Mouse (Mus musculus) lung, adult 2 months (tissue): ENCODE measurements around the gene Wwox. TPM values are rescaled to one million over a fixed set of nuclear protein-coding genes. Genes with fewer than 3 reads are reported as not detected.

Experiments
- DNase-seq: peaks from one replicate; pipeline ENCODE4 v3.0.0; 2022
- H3K4me1 ChIP-seq: fragments of 200-500 bp; 2 replicates; pipeline ENCODE4 v1.6.1; 2011; ENCODE audit warnings: low read length; ENCODE audit not compliant: control insufficient read depth, insufficient read depth
- H3K4me3 ChIP-seq: fragments of 200-500 bp; replicated peaks from 2 replicates; pipeline ENCODE3; 2011; ENCODE audit warnings: low read depth, mild to moderate bottlenecking, control low read depth, low read length; ENCODE audit errors: extremely low read depth
- CTCF ChIP-seq: fragments of 200-500 bp; IDR thresholded peaks from 2 replicates; pipeline ENCODE4 v1.5.1; 2011; ENCODE audit warnings: mild to moderate bottlenecking, low read length, control low read depth; ENCODE audit not compliant: insufficient read depth
- POLR2A ChIP-seq: fragments of 200-500 bp; IDR thresholded peaks from 2 replicates; pipeline ENCODE4 v1.6.1; 2011; ENCODE audit warnings: low read depth, mild to moderate bottlenecking, control low read depth, low read length, borderline replicate concordance; ENCODE audit errors: extremely low read depth
- WGBS: fragments of 180-500 bp; shearing (Covaris S2); methylation state at CpG from one replicate; pipeline ENCODE4 v1.1.7; 2018; 5-methylcytosine and 5-hydroxymethylcytosine counted together
- polyA plus RNA-seq: library from polyadenylated mRNA; depleted of rRNA; stranded (reverse); fragments of >200 nt; gene quantifications from 2 replicates; pipeline ENCODE4 v1.2.3, GENCODE M21; 2012

Wwox gene
- polyA plus RNA-seq, 1 experiment = 8.5 TPM

DNA sequence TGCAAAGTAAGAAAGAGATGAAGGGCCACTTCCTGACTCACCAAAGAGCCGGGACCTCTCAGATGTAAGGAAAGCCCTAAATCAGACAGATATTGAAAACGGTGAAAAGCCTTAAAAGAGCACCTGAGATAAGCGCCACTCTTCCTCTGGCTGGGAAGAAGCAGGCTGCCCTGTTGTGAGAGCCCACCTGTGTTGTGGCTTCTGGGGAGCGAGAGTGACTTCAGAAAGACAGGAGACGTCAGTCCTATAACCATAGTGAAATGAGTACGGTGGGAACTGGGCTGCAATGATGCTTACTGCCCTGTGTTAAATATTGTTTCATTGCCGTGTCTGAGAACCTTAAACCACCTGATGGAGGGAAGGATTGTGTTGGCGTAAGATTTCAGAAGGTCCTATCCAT is 431.0 kb downstream of the Wwox start:
- no peak for DNase-seq
- 91% methylated on average over 8 of the region's 8 CpGs for WGBS
- no peak overlapping the region for H3K4me3 ChIP-seq
- H3K4me1 ChIP-seq = no peaks in the 10 kb centered on the region; the same call in 1 of the 2 replicates
- TF ChIP-seq CTCF (no peak), POLR2A (no peak)

DNA sequence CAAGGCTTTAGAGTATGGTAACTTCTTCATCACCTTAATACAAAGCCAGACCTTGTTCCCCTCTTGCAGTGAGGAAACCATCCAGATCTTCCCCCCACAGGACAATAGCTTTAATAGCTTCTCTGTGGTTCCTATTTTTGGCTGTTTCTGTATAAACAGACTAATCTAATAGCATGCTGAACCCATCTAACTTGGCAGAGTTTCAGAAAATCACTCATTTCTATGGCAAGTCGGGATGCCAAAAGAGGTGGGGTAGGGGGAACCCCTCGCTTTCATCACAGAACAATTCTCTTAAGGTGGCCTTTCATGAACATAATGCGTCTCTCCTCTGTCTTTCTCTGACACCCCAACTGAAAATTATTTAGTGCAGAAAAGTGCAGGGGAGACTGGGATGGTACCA is 433.0 kb downstream of the Wwox start:
- Histone ChIP-seq H3K4me3 (no peak overlapping the region), H3K4me1 (no peaks in the 10 kb centered on the region)
- TF ChIP-seq CTCF = no peak
- no peak for DNase-seq
- WGBS = 25% methylated on average over 3 of the region's 3 CpGs

DNA sequence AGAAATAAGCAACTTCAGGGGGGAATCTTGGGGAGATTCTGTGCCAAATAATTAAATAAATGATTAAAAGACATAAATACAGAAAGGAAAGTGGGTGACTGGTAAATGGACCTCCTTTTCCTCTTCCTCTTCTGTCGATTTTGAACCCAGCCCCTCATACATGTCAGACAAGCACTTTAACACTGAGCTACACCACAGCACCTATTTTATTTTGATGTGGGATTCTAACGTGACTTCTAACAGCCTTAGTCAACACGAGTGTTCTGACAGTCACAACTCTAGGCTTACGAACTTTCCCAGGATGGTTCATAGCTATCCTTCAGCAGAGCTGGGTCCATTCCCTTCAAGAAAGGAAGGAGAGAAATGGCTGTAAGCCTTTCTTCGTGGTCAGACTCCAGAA is 435.7 kb downstream of the Wwox start:
- 82% methylated on average over 5 of the region's 5 CpGs for WGBS
- TF ChIP-seq POLR2A (no peak), CTCF (no peak)

DNA sequence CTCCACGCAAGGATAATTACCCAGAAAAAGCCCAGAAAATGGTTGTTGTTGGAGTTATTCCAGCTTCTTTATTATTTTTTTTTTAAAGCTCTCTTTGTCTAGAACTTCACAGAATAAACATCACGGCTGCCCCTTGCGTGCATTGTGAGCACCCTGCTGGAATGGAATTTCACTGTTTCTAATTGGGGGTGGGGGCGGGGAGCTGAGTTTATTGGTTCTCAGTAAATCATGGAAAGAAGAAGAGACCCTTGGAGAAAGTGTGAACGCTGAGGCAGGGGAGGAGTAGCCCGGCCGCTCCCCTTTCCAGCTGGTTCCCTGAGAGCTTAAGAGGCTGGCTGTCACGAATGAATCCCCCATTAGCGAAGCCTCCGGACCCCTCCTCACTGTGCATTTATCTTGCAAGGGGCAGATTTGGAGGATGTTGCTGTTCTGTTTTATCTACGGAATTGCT is 436.7 kb downstream of the Wwox start:
- no peak for DNase-seq
- Histone ChIP-seq H3K4me3 (no peak overlapping the region), H3K4me1 (no peaks in the 10 kb centered on the region)
- 44% methylated on average over 11 of the region's 11 CpGs for WGBS
- no peak for TF ChIP-seq CTCF
- TF ChIP-seq POLR2A = no peak

More for the DNA sequence above, 435.7 kb downstream of the Wwox start:
- Histone ChIP-seq H3K4me1 (no peaks in the 10 kb centered on the region), H3K4me3 (no peak overlapping the region)
- no peak for DNase-seq

DNA sequence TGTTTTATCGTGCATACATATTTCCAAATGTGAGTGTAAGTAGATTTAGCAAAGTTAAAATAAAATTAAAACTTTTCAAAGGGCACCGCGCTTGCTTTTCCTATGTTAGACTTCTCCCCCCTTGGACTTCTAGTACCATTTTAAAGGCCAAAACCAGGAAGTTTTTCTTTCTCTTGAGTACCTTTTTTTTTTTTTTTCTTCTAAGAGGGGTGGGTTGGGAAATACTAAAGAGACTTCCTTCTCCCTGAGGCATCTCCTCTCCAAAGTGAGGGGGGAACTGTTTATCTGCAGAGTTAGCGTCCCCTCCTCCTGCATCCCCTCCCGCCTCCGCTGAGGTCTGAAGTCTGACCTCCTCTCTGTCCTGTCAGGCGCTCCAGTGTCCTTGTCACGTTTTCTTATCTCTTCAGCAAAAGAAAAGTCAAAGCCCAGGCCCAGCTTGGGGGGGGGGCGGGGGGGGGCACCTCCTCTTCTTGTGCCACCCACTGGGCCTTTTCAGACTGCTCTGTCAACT is 437.3 kb downstream of the Wwox start:
- peaks cover 3% of the 10 kb centered on the region for H3K4me1 ChIP-seq
- no peak for DNase-seq
- WGBS = 52% methylated on average over 9 of the region's 9 CpGs
- TF ChIP-seq POLR2A (no peak), CTCF (no peak)
- no peak overlapping the region for H3K4me3 ChIP-seq

DNA sequence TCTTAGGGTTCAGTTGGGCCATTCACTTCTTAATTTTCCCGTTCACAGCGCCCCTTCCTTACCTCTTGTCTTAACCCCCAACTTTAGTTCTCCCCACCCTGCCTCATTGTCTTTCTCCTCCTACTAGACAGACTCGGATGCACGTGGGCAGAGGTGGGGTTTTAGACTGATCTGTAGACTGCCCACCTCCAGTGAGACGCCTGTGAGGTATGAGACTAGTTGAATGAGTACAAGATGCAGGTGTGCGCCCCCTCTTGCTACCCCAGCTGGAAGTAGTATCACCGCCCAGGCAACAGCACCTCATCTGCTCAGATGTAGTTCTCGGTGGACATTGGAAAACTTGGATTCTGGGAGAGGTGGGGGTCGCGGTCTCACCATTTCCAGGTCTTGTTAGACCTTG is 437.8 kb downstream of the Wwox start:
- no peak overlapping the region for H3K4me3 ChIP-seq
- 88% methylated on average over 10 of the region's 10 CpGs for WGBS
- H3K4me1 ChIP-seq = peaks cover 3% of the 10 kb centered on the region
- no peak for TF ChIP-seq CTCF
- no peak for TF ChIP-seq POLR2A
- DNase-seq = no peak

DNA sequence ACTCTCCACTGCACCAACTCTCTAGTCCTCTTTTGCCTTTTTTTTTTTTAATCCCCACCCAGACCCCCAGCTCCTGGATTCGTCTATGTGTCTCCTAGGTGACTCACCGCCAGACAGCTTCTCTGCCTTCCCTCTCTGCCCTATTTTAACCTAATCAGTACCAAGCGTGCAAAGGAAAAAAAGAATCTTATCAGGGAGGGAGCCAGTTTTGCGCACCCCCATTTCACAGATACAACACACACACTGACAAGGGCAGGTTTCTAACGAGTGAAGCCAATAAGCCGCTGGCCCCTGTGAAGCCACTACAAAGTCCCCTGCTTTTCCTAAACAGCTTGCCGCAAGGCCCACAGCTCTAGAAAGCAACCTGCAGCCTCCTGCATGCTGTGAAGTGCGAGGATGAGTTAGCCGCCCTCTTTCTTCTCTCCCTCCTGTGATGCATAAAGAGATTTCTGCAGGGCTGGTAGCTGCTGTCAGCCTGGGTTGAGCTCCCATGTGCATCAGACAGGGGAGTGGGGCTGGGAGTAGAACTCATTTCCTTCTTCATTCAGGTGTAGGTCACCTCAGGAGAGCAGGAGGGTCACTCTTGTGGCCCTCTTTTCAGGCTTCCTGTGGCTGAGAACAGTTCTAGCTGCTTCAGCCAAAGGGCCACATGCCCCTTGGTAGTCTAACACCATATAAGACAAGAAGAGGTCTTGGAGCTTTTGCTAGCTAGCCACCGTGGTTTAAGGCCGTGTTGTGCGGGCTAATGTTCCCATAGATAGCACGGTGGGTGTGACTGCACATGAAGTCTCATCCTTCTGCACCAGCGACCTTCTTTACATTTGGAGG is 439.2 kb downstream of the Wwox start:
- 82% methylated on average over 14 of the region's 14 CpGs for WGBS
- DNase-seq = no peak

DNA sequence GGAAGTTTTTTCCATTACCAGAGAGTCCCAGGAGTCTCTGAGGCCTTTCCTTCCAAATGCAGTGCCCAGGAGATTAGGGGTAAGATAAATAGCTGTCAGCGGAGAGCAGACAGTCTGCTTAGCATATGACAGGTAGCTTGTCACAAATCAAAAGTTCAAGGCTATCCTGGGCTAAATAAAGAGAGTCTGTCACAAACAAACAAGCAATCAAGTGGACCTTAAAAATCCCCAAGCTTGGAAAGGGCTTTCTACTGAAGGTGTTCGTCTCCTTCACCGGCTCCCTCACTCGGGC is 439.8 kb downstream of the Wwox start:
- 93% methylated on average over 4 of the region's 4 CpGs for WGBS
- no peak for DNase-seq
- TF ChIP-seq POLR2A = no peak
- no peak overlapping the region for H3K4me3 ChIP-seq
- H3K4me1 ChIP-seq = peaks cover 6% of the 10 kb centered on the region

More for the DNA sequence above, 439.2 kb downstream of the Wwox start:
- no peak for TF ChIP-seq POLR2A
- no peak for TF ChIP-seq CTCF
- Histone ChIP-seq H3K4me3 (no peak overlapping the region), H3K4me1 (peaks cover 6% of the 10 kb centered on the region)

DNA sequence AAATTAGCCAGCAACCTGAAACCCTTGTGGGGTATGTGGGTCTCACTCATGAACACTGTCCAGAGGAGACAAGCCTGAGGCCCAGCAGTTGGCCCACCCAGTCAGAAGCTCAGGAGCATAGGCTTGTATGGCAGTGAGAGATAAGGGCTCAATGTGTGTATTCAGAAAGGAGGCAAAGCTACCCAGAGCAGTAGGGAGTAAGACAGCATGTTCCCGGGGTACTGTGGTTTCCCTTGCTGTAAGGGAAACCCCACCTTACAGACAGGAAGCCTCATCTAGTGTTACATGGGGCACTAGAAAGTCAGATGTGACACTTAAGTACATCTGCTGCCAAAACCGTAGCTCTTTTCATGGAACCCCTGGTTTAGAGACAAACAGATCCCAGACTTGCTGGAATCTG is 440.2 kb downstream of the Wwox start:
- DNase-seq = no peak
- no peak overlapping the region for H3K4me3 ChIP-seq
- peaks cover 6% of the 10 kb centered on the region for H3K4me1 ChIP-seq
- no peak for TF ChIP-seq CTCF
- TF ChIP-seq POLR2A = no peak
- 39% methylated on average over 2 of the region's 2 CpGs for WGBS

DNA sequence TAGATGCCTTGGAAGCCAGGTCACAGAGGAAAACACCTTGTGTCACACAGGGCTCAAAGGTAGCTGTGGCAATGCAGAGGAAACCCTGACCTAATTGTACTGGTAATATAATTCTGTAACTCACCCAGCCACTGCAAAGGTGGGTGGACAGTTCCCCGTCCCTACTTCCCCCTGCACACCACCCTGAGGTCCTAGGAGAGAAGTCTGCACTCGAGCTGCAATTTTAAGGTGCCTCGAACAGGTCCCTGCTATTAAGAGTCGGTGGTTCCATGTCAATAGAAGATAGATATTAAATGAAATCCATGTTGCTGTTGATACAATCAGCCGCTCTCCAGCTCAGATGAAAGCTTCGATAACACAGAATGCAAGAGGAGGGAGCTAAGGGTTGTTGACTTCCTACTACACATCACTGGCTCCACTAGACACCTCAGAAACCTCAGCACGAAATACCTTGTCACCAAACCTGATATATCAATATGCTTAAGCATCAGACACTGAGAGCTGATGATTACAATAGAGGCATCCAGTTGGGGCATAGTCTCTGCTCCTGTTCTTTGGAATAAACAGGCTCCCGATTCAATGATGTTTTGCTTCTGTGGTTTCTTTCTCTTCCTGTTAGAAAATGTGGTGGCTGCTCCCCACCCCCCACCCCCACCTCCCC is 441.1 kb downstream of the Wwox start:
- whole genome bisulfite sequencing = 69% methylated on average over 8 of the region's 8 CpGs
- no peak for DNase-seq
- TF ChIP-seq CTCF (no peak), POLR2A (no peak)
- no peak overlapping the region for H3K4me3 ChIP-seq
- H3K4me1 ChIP-seq = peaks cover 6% of the 10 kb centered on the region
